Mouse (Mus musculus): ENCODE measurements around the gene Casc3.

GRCm38 (mm10) chr11:98773635-98774295 lies 30.9 kb upstream of the Casc3 start:
- TF ChIP-seq CTCF (IDR thresholded peaks at IDR 0.05) (peak; percentile 35), EP300 (IDR thresholded peaks at IDR 0.05) (peak; percentile 90)

All from lung, postnatal 0 days (tissue).